Mouse (Mus musculus): ENCODE data around the gene Gatad2a. TPM values are rescaled to one million over a fixed set of nuclear protein-coding genes. Genes with fewer than 3 reads are reported as not detected.

The Gatad2a gene
- polyA plus RNA-seq, 1 experiment from 2014 or later: 41.6 TPM

DNA sequence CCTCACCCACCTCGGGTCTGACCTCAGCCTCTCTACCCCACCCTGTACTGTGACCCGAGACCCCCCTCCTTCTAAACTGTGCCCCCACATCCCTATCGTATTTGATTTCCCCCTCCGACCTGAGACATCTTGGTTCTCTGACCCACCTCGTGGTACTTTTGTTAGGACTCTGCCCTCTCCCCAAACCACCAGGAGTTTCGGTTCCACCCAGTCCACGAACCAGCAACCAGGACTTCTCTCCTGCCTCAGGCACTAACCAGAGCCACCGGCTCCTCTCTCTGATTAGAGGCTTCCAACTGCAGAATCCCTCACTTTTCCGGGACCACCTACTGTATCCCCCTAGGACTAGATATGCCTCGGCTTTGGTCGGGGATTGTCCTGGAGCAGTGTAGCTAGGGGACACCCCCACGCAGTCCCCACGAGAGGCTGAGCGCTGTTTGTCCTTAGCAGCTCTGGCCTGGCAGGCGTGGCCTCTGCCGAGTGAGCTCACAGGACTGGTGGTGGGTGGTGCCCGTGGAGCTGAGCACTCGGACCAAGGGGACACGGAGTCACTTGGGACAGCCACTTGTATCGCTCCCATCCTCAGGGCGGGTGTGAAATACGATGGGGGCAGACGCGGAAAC is 107.8 kb downstream of the Gatad2a start:
- Histone ChIP-seq H3K27me3 (ENCODE audit: control insufficient read depth, insufficient read depth, low read depth, low read length) (peaks cover 74% of the 10 kb centered on the region), H3K4me2 (ENCODE audit: low read depth, low read length) (peak overlapping the region; percentile 43), H3K9me3 (ENCODE audit: control insufficient read depth, low read length) (no peaks in the 10 kb centered on the region), H3K4me3 (ENCODE audit: low read length) (peak overlapping the region; percentile 34), H3K4me1 (replicated peaks; ENCODE audit: control insufficient read depth, insufficient read depth, low read length) (peaks cover 13% of the 10 kb centered on the region), H3K36me3 (ENCODE audit: control insufficient read depth, insufficient read depth, low read length) (no peaks in the 10 kb centered on the region), H3K27ac (ENCODE audit: low read length) (no peak overlapping the region), H3K9ac (ENCODE audit: low read length) (no peak overlapping the region)
- peak; percentile 39; the same call in 1 of the 2 replicates for ATAC-seq (ENCODE audit: low read depth)
- 7% methylated on average over 24 of the region's 24 CpGs for WGBS

DNA sequence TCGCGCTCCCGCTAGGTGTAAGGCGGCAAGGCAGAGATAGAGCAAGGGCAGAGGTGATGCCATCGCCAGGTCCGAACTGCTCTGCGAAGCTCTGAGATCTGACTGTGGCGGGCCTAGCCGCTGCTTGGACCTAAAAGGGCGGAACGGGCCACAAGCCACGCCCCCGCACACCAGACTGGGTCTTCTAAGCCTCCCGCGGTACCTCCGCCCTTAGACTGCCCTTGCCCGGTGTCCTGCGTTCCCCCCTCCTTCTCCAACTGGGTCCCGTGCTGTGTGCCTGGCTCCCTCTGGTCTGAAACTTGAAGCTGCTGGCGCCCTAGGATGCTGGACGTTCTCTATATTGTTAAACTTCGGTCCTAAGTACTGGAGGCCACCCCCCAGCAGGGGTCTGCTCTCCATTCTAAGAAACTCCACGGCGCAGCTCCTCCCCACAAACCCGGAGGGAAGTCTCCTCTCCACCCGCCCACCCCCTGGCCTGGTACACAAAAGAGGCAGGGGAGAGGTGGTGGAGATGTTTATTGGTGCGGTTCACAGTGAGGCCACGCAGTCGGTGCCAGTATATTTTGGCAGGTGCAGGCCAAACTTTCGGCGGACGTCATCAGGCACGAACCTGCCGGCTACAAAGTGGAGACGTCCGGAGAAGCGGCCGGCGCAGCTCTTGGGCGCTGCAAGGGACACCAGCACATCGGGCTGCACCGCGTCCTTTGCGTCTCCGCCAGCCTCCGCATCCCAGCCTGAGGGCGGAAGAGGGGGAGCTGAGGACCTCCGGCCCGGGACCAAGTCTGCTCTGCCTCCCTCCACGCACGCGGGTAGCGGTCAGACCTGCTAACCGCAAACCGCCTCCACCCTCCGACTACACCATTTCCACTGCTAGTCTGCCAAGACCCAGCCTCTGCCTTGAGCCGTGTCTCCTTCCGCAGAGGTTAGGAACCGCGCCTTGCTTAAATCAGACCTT is 108.6 kb downstream of the Gatad2a start, which contains the start of gene Cilp2:
Gene Cilp2 (minus strand): TSS at position 399 of the 955 bp plus-strand sequence.
- Histone ChIP-seq H3K4me2 (ENCODE audit: low read depth, low read length) (peak within 1 kb of the TSS; percentile 43), H3K27me3 (ENCODE audit: control insufficient read depth, insufficient read depth, low read depth, low read length) (peaks cover 82% of the 10 kb centered on the region), H3K27ac (ENCODE audit: low read length) (no peak within 1 kb of the TSS), H3K4me1 (replicated peaks; ENCODE audit: control insufficient read depth, insufficient read depth, low read length) (peaks cover 13% of the 10 kb centered on the region), H3K36me3 (ENCODE audit: control insufficient read depth, insufficient read depth, low read length) (no peaks in the 10 kb centered on the region), H3K9me3 (ENCODE audit: control insufficient read depth, low read length) (no peaks in the 10 kb centered on the region), H3K4me3 (ENCODE audit: low read length) (peak within 1 kb of the TSS; percentile 34), H3K9ac (ENCODE audit: low read length) (no peak within 1 kb of the TSS)
- peak; percentile 27 for ATAC-seq (ENCODE audit: low read depth)
- WGBS: 1% methylated on average over 60 of the region's 60 CpGs

DNA sequence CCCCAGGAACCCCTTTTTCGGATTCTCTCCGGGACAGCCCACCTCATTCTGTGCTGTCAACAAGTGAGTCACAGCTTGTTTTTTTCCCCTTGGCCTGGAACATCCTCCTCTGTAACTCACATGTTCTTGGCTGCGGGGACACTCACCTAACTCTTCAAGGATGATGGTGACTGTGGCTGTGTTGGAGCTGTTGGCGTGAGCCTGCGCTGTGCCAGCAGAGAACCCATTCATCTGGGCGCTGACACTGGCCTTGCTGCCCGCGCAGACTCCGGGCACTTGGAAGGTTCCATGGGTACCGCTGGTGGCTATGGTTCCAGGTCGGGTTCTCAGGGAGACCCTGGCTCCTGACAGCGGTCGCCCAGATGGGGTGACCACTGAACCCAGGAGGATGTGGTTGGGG is 112.0 kb downstream of the Gatad2a start:
- no peak for ATAC-seq (ENCODE audit: low read depth)
- no peaks in the 10 kb centered on the region for H3K36me3 ChIP-seq (ENCODE audit: control insufficient read depth, insufficient read depth, low read length)

DNA sequence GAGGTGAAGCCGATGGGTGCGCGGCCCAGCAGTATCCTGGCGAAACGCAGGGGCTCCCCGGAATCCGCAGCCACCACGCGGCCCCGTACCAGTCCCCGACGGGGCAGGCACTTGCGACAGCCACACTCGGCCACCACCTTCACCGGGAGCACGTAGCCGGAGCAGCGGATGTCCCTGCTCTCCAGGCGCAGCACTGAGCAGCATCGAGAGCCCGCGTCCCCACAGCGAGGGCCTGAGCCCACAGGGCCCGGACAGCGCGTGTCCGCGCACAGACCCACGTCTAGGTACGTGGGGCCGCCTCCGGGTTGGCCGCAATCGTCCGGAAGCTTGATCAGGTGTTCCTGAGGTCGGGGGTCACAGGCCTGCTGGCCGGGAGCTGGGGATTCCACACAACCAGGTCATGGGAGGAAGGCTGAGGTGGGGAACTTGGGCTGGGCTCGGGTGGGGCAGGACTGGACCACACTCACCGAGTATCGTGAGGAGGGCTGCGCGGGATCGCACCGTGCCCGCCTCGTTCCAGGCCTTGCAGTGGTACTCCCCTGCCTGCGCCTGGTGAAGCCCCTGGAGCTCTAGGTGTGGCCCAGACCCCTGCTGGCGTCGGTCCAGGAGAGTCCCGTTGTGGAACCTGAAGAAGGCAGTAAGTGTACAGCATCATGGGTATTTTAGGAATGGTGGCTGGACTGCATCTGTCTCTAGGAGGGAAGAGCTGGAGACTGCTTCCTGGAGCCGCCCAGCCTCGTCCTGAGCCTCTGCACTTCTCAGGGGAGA is 113.2 kb downstream of the Gatad2a start:
- no peaks in the 10 kb centered on the region for H3K36me3 ChIP-seq (ENCODE audit: control insufficient read depth, insufficient read depth, low read length)
- H3K27me3 ChIP-seq (ENCODE audit: control insufficient read depth, insufficient read depth, low read depth, low read length): peaks cover 94% of the 10 kb centered on the region
- H3K4me2 ChIP-seq (ENCODE audit: low read depth, low read length): peak overlapping the region; percentile 65; the same call in 1 of the 2 replicates
- peak overlapping the region; percentile 44; the same call in 1 of the 2 replicates for H3K4me3 ChIP-seq (ENCODE audit: low read length)
- no peak for ATAC-seq (ENCODE audit: low read depth)
- peaks cover 2% of the 10 kb centered on the region; the same call in 1 of the 2 replicates for H3K9me3 ChIP-seq (ENCODE audit: control insufficient read depth, low read length)
- H3K27ac ChIP-seq (ENCODE audit: low read length): no peak overlapping the region
- H3K9ac ChIP-seq (ENCODE audit: low read length): no peak overlapping the region
- WGBS: 6% methylated on average over 51 of the region's 52 CpGs
- peaks cover 8% of the 10 kb centered on the region for H3K4me1 ChIP-seq (replicated peaks; ENCODE audit: control insufficient read depth, insufficient read depth, low read length)

More for the DNA sequence above, 112.0 kb downstream of the Gatad2a start:
- no peak overlapping the region for H3K4me2 ChIP-seq (ENCODE audit: low read depth, low read length)
- peaks cover 17% of the 10 kb centered on the region for H3K4me1 ChIP-seq (replicated peaks; ENCODE audit: control insufficient read depth, insufficient read depth, low read length)
- H3K27me3 ChIP-seq (ENCODE audit: control insufficient read depth, insufficient read depth, low read depth, low read length): peaks cover 99% of the 10 kb centered on the region
- H3K9me3 ChIP-seq (ENCODE audit: control insufficient read depth, low read length): peaks cover 2% of the 10 kb centered on the region; the same call in 1 of the 2 replicates
- no peak overlapping the region for H3K27ac ChIP-seq (ENCODE audit: low read length)
- 60% methylated on average over 13 of the region's 13 CpGs for WGBS
- H3K9ac ChIP-seq (ENCODE audit: low read length): no peak overlapping the region
- no peak overlapping the region for H3K4me3 ChIP-seq (ENCODE audit: low read length)

DNA sequence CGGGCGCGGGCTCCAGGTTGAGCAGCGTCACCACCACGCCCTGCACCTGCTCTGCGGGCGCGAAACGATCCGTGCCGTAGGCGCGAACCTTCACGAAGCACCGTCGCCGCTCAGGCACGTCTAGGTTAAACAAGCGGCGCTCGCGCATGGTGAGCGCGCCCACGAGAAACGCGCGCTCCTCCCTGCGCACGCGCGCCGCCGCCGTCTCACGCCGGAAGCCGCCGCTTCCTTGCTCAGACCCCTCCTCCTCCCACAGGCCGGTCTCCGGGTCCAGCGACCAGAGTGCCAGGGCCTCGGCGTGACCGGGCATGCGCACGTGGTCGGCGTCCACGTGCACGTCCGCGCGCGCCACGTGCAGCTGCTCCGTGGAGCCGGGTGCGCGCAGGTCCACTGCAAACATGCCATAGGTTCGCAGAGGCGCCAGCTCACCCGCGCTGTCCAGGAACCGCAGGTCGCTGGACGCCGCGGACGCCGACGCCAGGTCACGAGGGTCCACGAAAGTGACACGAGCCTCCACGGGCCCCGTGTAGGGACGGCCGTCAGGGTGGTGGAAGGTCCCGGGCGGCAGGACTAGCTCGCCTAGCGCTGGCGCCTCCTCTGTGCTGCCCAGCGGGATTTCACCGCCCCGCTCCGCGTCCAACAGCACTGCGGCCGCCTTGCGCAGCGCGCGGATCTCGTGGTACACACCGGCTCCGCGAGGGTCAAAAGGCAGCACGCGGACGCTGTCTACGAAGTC is 114.0 kb downstream of the Gatad2a start:
- no peaks in the 10 kb centered on the region for H3K36me3 ChIP-seq (ENCODE audit: control insufficient read depth, insufficient read depth, low read length)
- peaks cover 2% of the 10 kb centered on the region; the same call in 1 of the 2 replicates for H3K9me3 ChIP-seq (ENCODE audit: control insufficient read depth, low read length)
- peaks cover 85% of the 10 kb centered on the region for H3K27me3 ChIP-seq (ENCODE audit: control insufficient read depth, insufficient read depth, low read depth, low read length)
- ATAC-seq (ENCODE audit: low read depth): peak; percentile 35
- WGBS: 5% methylated on average over 90 of the region's 103 CpGs
- no peak overlapping the region for H3K27ac ChIP-seq (ENCODE audit: low read length)
- peak overlapping the region; percentile 44 for H3K4me3 ChIP-seq (ENCODE audit: low read length)
- peak overlapping the region; percentile 32 for H3K9ac ChIP-seq (ENCODE audit: low read length)
- H3K4me2 ChIP-seq (ENCODE audit: low read depth, low read length): peak overlapping the region; percentile 65
- H3K4me1 ChIP-seq (replicated peaks; ENCODE audit: control insufficient read depth, insufficient read depth, low read length): peaks cover 4% of the 10 kb centered on the region; the same call in 1 of the 2 replicates

DNA sequence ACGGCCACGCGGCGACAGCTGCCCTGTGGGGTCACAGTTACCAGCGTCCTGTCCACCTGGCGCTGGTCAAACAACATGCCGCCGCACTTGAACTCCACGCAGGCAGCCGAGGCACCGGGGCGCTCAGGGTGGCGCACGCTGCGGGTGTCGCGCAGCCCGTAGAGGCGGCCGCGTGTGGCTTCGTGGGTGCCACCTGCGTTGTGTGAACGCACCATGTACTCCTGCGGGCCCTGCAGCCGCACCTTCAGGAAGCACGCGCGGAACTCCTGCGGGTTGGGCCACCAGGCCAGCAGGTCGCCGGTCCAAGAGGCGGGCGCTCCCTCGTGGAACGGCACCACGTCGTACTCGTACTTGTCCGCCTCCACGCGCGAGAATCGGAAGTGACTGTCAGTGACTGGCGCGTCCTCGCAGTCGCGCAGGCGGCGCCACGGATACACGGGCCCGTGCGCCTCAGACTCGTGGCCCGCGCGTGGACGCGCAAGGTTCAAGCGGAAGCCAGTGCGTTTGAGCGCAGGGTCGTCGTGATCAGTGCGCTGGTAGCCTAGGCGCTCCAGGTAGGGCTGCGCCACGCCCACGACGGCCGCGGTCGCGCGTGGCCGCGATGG is 114.8 kb downstream of the Gatad2a start:
- Histone ChIP-seq H3K27ac (ENCODE audit: low read length) (no peak overlapping the region), H3K4me1 (replicated peaks; ENCODE audit: control insufficient read depth, insufficient read depth, low read length) (peaks cover 3% of the 10 kb centered on the region; the same call in 1 of the 2 replicates), H3K4me3 (ENCODE audit: low read length) (peak overlapping the region; percentile 44), H3K27me3 (ENCODE audit: control insufficient read depth, insufficient read depth, low read depth, low read length) (peaks cover 80% of the 10 kb centered on the region), H3K9ac (ENCODE audit: low read length) (no peak overlapping the region), H3K36me3 (ENCODE audit: control insufficient read depth, insufficient read depth, low read length) (no peaks in the 10 kb centered on the region), H3K9me3 (ENCODE audit: control insufficient read depth, low read length) (peaks cover 2% of the 10 kb centered on the region; the same call in 1 of the 2 replicates), H3K4me2 (ENCODE audit: low read depth, low read length) (peak overlapping the region; percentile 65)
- WGBS: 13% methylated on average over 79 of the region's 79 CpGs
- ATAC-seq (ENCODE audit: low read depth): no peak

DNA sequence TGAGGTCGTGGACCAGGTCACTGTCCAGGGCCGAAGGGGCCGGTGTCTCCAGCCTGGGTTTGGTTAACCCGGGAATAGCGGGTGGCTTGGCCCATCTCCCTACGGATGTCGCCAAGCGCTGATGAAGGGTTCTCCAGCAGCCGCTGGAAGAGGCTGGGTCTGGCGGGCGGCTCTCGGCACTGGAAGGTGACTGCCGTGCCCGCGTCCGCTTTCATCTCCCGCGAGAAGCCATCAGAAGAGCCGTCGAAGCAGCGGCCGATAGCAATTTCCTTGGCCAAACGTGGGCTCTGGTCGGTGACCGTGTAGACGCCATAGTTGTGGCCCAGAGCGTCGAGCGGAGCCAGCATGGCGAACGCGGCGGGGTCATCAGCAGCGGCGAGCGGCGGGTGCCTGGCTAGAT is 115.3 kb downstream of the Gatad2a start:
- Histone ChIP-seq H3K9me3 (ENCODE audit: control insufficient read depth, low read length) (peaks cover 2% of the 10 kb centered on the region; the same call in 1 of the 2 replicates), H3K27me3 (ENCODE audit: control insufficient read depth, insufficient read depth, low read depth, low read length) (peaks cover 75% of the 10 kb centered on the region), H3K4me3 (ENCODE audit: low read length) (peak overlapping the region; percentile 44), H3K4me1 (replicated peaks; ENCODE audit: control insufficient read depth, insufficient read depth, low read length) (peaks cover 3% of the 10 kb centered on the region; the same call in 1 of the 2 replicates), H3K36me3 (ENCODE audit: control insufficient read depth, insufficient read depth, low read length) (no peaks in the 10 kb centered on the region), H3K27ac (ENCODE audit: low read length) (no peak overlapping the region), H3K9ac (ENCODE audit: low read length) (no peak overlapping the region), H3K4me2 (ENCODE audit: low read depth, low read length) (peak overlapping the region; percentile 10; the same call in 1 of the 2 replicates)
- no peak for ATAC-seq (ENCODE audit: low read depth)
- WGBS: 8% methylated on average over 37 of the region's 37 CpGs

DNA sequence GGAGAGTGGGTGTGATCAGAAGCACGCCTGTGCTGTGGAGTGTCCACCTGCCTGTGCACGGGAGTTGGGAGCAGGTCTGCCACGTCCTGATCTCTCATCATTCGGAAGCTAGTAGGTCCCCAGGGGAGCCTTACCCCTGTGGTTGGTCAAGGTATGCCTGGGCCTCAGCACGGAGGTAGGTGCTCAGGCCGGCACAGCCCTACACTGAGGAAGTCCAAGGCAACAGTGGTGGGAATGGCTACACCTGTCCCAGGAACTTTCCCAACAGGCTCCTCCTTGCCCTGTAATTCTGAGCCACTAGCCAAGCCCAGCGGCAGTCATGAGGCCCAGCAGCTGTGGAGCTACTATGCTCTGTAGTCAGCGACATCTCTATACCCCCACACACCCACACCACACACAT is 116.5 kb downstream of the Gatad2a start:
- H3K27me3 ChIP-seq (ENCODE audit: control insufficient read depth, insufficient read depth, low read depth, low read length): peaks cover 65% of the 10 kb centered on the region
- no peak for ATAC-seq (ENCODE audit: low read depth)
- no peak overlapping the region for H3K4me2 ChIP-seq (ENCODE audit: low read depth, low read length)
- no peaks in the 10 kb centered on the region for H3K36me3 ChIP-seq (ENCODE audit: control insufficient read depth, insufficient read depth, low read length)
- no peak overlapping the region for H3K4me3 ChIP-seq (ENCODE audit: low read length)
- WGBS: 60% methylated on average over 8 of the region's 8 CpGs
- no peak overlapping the region for H3K27ac ChIP-seq (ENCODE audit: low read length)
- H3K4me1 ChIP-seq (replicated peaks; ENCODE audit: control insufficient read depth, insufficient read depth, low read length): peaks cover 3% of the 10 kb centered on the region; the same call in 1 of the 2 replicates
- H3K9me3 ChIP-seq (ENCODE audit: control insufficient read depth, low read length): peaks cover 2% of the 10 kb centered on the region; the same call in 1 of the 2 replicates
- H3K9ac ChIP-seq (ENCODE audit: low read length): no peak overlapping the region
